Mouse (Mus musculus) heart, postnatal 0 days (tissue): Measurements from ENCODE around the gene Sars.

Source experiments
- CTCF ChIP-seq: IDR thresholded peaks from 2 replicates; pipeline ENCODE4 v1.5.1; 2016; ENCODE audit warnings: antibody characterized with exemption, control low read depth, low read depth
- EP300 ChIP-seq: IDR thresholded peaks from 2 replicates; pipeline ENCODE4 v1.6.1; 2016; ENCODE audit warnings: antibody characterized with exemption, low read depth

GRCm38 (mm10) chr3:108410359-108410714, 34.7 kb downstream of the Sars start:
- TF ChIP-seq CTCF (no peak), EP300 (no peak)
